Mouse (Mus musculus) fat pad, adult 2 months (tissue): ENCODE data around the gene Sdr9c7.

Experiments used
- DNase-seq: peaks from one replicate; pipeline ENCODE4 v3.0.0-alpha.2; 2011; ENCODE audit warnings: low read depth, low spot score; ENCODE audit errors: extremely low read depth

The Sdr9c7 gene

GRCm38 (mm10) chr10:127959161-127959679 is 60.9 kb downstream of the Sdr9c7 start:
- no peak for DNase-seq
